Mouse (Mus musculus) stomach, postnatal 0 days (tissue): Measurements from ENCODE around the gene Wdr20rt. TPM values are rescaled to one million over a fixed set of nuclear protein-coding genes. Genes with fewer than 3 reads are reported as not detected.
"Not testable (repeated sequence)": the region's sequence is repeated elsewhere in the genome, so short reads cannot be mapped to it uniquely, and the experiment has no call there.

ENCODE experiments used
- ATAC-seq: fragments of 200-750 bp; cut with Nextera tagmentation; 2 replicates; pipeline ENCODE4 v1.8.0; 2017; ENCODE audit not compliant: low FRiP score, low TSS enrichment
- DNase-seq: peaks from one replicate; pipeline ENCODE4 v3.0.0-alpha.2; 2016; ENCODE audit warnings: low spot score
- H3K27ac ChIP-seq: fragments of 300-500 bp; sonication (generic); replicated peaks from 2 replicates; pipeline ENCODE4 v1.5.1; 2014; ENCODE audit warnings: mild to moderate bottlenecking, control low read depth
- H3K27me3 ChIP-seq: fragments of 300-500 bp; sonication (generic); 2 replicates; pipeline ENCODE4 v1.6.1; 2014; ENCODE audit warnings: low read length; ENCODE audit not compliant: control insufficient read depth, insufficient read depth
- H3K36me3 ChIP-seq: fragments of 300-500 bp; sonication (generic); 2 replicates; pipeline ENCODE4 v1.6.1; 2014; ENCODE audit warnings: low read length, mixed read lengths; ENCODE audit not compliant: control insufficient read depth, insufficient read depth
- H3K4me1 ChIP-seq: fragments of 300-500 bp; sonication (generic); replicated peaks from 2 replicates; pipeline ENCODE4 v1.6.1; 2014; ENCODE audit warnings: antibody characterized with exemption; ENCODE audit not compliant: control insufficient read depth, insufficient read depth
- H3K4me2 ChIP-seq: fragments of 300-500 bp; sonication (generic); replicated peaks from 2 replicates; pipeline ENCODE4 v1.6.1; 2014; ENCODE audit warnings: low read depth, mild to moderate bottlenecking, control low read depth, moderate library complexity
- H3K4me3 ChIP-seq: fragments of 300-500 bp; sonication (generic); 2 replicates; pipeline ENCODE4 v1.5.1; 2014; ENCODE audit warnings: low read depth, low read length, control low read depth
- H3K9ac ChIP-seq: fragments of 300-500 bp; sonication (generic); 2 replicates; pipeline ENCODE4 v1.6.1; 2014; ENCODE audit warnings: mild to moderate bottlenecking, low read length, control low read depth, mixed read lengths
- H3K9me3 ChIP-seq: fragments of 300-500 bp; sonication (generic); 2 replicates; pipeline ENCODE4 v1.6.1; 2016; ENCODE audit warnings: low read length; ENCODE audit not compliant: control insufficient read depth
- CTCF ChIP-seq: IDR thresholded peaks from 2 replicates; pipeline ENCODE4 v1.5.1; 2016; ENCODE audit warnings: antibody characterized with exemption, low read depth, mild to moderate bottlenecking, moderate library complexity
- EP300 ChIP-seq: optimal IDR thresholded peaks from 2 replicates; pipeline ENCODE3; 2016; ENCODE audit warnings: antibody characterized with exemption
- WGBS: fragments of 180-500 bp; shearing (Covaris S2); extraction: QIAGEN DNeasy Blood & Tissue Kit; methylation state at CpG from one replicate; pipeline ENCODE4 v1.1.7; 2014; 5-methylcytosine and 5-hydroxymethylcytosine counted together
- polyA plus RNA-seq: library from polyadenylated mRNA; unstranded; fragments of >200 nt; fragmentation: Nextera tagmentation; extraction: Ambion mirVana; gene quantifications from 2 replicates; pipeline ENCODE4 v1.2.1, GENCODE M21; 2015

Wdr20rt gene
- polyA plus RNA-seq, 1 experiment from 2014 or later, result not detected

DNA sequence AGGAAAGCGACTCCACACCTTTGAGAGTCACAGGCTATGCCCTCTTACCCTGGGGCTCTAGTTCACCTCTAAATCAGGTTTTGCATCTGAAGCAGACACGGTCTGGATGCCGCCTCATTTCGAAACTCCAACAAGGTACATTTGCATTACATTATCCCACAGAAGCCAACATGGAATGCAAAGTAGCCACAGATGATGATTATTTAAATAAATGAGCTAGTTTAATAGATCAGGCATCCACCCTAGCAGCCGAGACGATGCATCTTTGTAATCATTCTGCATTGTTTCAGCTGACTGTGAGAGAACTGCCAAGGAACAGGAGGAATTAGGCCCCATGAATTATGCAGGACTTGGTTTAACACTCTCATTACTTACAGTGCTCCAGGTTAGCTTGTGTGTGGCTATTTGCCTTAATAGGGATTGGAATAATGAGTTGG, 8.9 kb upstream of the Wdr20rt start:
- no peak for ATAC-seq
- WGBS, result 65% methylated on average over 6 of the region's 6 CpGs
- Histone ChIP-seq H3K27ac (no peak overlapping the region), H3K9me3 (no peaks in the 10 kb centered on the region), H3K4me2 (no peak overlapping the region), H3K9ac (no peak overlapping the region), H3K4me3 (no peak overlapping the region), H3K27me3 (no peaks in the 10 kb centered on the region), H3K36me3 (no peaks in the 10 kb centered on the region), H3K4me1 (no peaks in the 10 kb centered on the region)
- TF ChIP-seq EP300, result no peak
- DNase-seq, result no peak

DNA sequence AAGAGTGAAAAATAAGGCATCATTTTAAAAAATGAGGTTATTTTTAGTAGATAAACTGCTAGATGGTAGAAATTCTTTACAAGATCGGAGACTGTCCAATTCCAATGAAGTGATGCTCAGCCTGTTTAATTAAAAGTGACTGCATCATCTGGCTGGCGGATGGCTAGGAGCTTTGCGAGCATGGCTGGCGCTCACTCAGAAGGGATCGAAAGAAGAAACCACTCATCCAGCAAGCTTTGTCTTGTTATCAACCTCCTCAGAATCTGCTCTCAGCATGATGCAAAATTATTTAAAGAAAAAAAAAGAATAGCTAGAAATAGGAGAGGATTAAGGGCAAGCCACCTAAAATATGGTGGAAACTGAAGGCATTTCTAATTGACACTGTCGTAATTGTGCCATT, 3.3 kb downstream of the Wdr20rt start:
- Histone ChIP-seq H3K27me3 (no peaks in the 10 kb centered on the region), H3K27ac (no peak overlapping the region), H3K4me1 (no peaks in the 10 kb centered on the region), H3K36me3 (no peaks in the 10 kb centered on the region), H3K9me3 (no peaks in the 10 kb centered on the region), H3K9ac (no peak overlapping the region), H3K4me2 (no peak overlapping the region), H3K4me3 (no peak overlapping the region)
- 86% methylated on average over 6 of the region's 6 CpGs for WGBS
- DNase-seq, result no peak
- no peak for TF ChIP-seq EP300
- TF ChIP-seq CTCF, result no peak
- no peak for ATAC-seq

DNA sequence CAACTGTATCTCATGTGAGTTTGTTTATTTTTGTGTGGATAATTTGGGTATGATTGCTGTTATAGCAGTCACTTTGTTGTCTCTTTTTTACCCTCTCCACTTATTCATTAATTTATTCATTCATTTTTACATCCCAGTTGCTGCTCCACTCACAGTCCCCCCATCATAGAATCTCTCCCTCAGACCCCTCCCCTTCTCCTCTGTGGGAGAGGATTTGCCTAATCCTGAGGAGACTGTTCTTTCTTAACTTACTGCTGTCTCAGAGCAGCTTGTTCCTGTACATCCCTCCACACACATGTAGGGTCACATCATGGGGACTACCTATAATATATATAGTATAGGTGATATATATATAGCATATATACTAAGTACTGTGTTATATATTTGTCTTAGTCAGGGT, 3.7 kb downstream of the Wdr20rt start:
- Histone ChIP-seq H3K27me3 (no peaks in the 10 kb centered on the region), H3K9ac (no peak overlapping the region), H3K9me3 (no peaks in the 10 kb centered on the region), H3K4me2 (no peak overlapping the region), H3K4me3 (no peak overlapping the region), H3K27ac (no peak overlapping the region), H3K36me3 (no peaks in the 10 kb centered on the region), H3K4me1 (no peaks in the 10 kb centered on the region)
- TF ChIP-seq EP300, result no peak
- TF ChIP-seq CTCF, result no peak
- no peak for DNase-seq
- no peak for ATAC-seq

DNA sequence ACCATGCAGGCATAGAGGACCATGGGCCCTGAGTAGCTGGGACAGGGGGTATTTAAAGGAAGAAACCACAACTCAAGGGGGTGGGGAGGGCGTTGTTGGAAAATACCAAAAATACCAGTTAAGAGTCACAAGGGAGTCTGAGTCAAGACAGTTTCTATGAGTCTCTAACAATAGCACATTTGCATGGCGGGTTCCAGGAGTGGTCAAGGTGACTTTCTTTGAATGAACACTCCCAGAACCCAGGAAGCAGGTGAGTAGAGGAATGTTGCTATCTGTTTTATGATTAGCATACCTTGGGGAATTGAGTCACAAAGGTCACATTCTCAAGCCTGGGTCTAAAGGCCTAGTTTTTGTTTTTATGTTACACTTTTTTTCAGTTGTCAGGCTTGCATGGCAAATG, 7.5 kb downstream of the Wdr20rt start:
- not testable (repeated sequence) for H3K27ac ChIP-seq, DNase-seq, H3K4me3 ChIP-seq, H3K4me1 ChIP-seq, H3K9ac ChIP-seq, H3K27me3 ChIP-seq, H3K36me3 ChIP-seq, H3K4me2 ChIP-seq, H3K9me3 ChIP-seq, ATAC-seq
- WGBS, result 86% methylated on average over 2 of the region's 2 CpGs

DNA sequence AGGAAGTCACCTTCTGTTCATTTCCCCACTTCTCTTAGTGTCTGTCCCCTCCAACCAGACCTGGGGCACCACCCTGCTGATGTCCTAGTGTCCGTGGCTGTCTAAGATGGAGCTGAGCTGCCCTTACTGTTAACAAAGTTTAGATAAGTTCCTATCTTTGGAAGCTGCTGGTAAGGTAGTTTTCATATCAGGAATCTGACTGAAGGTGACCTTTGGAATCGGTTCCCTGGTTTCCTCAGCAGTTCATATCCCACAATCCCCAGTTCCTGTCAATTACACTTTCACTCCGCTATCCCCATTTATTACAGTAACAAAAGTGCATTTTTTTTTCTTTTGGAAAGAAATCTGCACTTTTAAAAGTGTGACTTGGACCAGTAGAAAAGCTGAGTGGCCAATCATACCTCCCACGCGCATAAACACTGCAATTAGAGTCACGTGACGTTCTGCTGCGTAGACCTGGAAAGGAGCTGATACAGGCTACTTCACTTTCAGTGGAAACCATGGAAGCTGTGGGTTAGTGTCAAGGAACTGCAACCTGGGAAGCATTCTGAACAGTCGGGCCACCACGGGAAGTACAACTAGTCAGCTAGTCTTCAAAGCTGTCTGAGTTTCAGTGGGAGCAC, 24.9 kb downstream of the Wdr20rt start:
- no peaks in the 10 kb centered on the region for H3K4me1 ChIP-seq
- WGBS, result 89% methylated on average over 10 of the region's 10 CpGs
- H3K27ac ChIP-seq, result no peak overlapping the region
- no peak overlapping the region for H3K9ac ChIP-seq
- H3K4me3 ChIP-seq, result no peak overlapping the region
- H3K27me3 ChIP-seq, result no peaks in the 10 kb centered on the region
- H3K9me3 ChIP-seq, result no peaks in the 10 kb centered on the region
- no peak for ATAC-seq
- no peak overlapping the region for H3K4me2 ChIP-seq
- TF ChIP-seq EP300, result no peak
- TF ChIP-seq CTCF, result no peak
- no peak for DNase-seq
- no peaks in the 10 kb centered on the region for H3K36me3 ChIP-seq

DNA sequence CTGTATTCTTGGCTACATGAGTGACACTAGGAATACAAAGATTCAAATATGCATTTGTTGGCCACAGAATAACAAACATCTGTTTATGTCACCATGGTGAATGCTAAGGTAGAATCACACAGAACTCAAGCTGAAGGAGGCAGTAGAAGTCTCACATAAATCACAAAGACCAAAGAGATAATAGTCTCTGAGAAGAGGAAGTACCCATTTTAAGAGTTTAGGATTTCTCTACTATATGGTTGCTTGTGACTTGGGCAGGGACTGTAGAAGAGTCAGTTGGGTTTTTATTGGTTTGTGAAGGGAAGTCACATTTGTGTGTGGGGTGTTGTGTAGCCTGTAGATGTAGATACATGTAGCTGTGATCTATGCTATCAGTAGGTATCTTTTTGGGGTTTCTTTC, 31.6 kb downstream of the Wdr20rt start:
- Histone ChIP-seq H3K9ac (no peak overlapping the region), H3K27me3 (no peaks in the 10 kb centered on the region), H3K4me1 (no peaks in the 10 kb centered on the region), H3K9me3 (no peaks in the 10 kb centered on the region), H3K27ac (no peak overlapping the region), H3K4me2 (no peak overlapping the region), H3K4me3 (no peak overlapping the region), H3K36me3 (no peaks in the 10 kb centered on the region)
- ATAC-seq (no peak), DNase-seq (no peak)
- no peak for TF ChIP-seq EP300
- no peak for TF ChIP-seq CTCF
